ENCODE assay signal across 13 mouse cellular contexts in the genomic region with DNA sequence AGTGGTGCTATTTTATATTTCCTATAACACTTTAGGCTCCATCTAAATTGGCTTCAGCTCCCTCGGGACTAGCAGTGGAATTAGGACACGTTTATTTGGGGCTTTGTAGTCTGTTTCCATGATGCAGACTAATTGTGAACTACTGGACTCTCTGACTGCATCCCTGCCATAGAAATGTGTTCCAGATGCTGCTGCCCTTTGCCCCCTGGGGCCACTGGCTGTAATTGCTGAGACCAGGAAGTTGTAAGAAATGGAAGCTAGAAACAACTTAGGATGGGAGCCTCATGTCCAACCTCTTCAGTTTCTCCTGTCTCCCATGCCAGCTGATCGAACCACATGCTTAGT. TPM values are rescaled to one million over a fixed set of nuclear protein-coding genes. Genes with fewer than 3 reads are reported as not detected.
DNase-seq lines count a peak whose midpoint lies in the region; ATAC-seq and TF ChIP-seq lines count a peak whose summit lies in the region.
"Had no signal": no experiment of that assay in that cellular context is flagged by ENCODE, and none has a peak within 500 bp of the region (broad histone marks: within the 10 kb centered on the region; RNA-seq: fewer than 3 reads in every experiment).

No protein-coding gene starts in this region.

- H3K4me3 ChIP-seq in liver, adult 2 months (ENCODE audit: insufficient read depth, low read depth, low read length) = no peak overlapping the region
- H3K4me3 ChIP-seq in liver, postnatal 0 days (ENCODE audit: low read depth, low read length) = no peak overlapping the region
- no peak overlapping the region for H3K4me3 ChIP-seq in embryonic facial prominence, embryonic 10.5 days
- H3K4me3 ChIP-seq in hindbrain, embryonic 16.5 days (ENCODE audit: low read length) = no peak overlapping the region
- H3K4me3 ChIP-seq: heart, adult 2 months; liver, embryonic 15.5 days had no signal

- H3K27ac ChIP-seq in liver, adult 2 months (replicated peaks; ENCODE audit: insufficient read depth, low read depth, low read length) = peak overlapping the region; percentile 64
- H3K27ac ChIP-seq in liver, postnatal 0 days (ENCODE audit: low read depth) = no peak overlapping the region
- no peak overlapping the region; the same call in 1 of the 2 replicates for H3K27ac ChIP-seq in embryonic facial prominence, embryonic 10.5 days (replicated peaks)
- no peak overlapping the region for H3K27ac ChIP-seq in hindbrain, embryonic 16.5 days (ENCODE audit: low read depth, low read length)
- H3K27ac ChIP-seq: heart, adult 2 months had no signal

- no peaks in the 10 kb centered on the region for H3K36me3 ChIP-seq in liver, adult 2 months (ENCODE audit: control insufficient read depth, insufficient read depth, low read length)
- H3K36me3 ChIP-seq in liver, postnatal 0 days (replicated peaks; ENCODE audit: insufficient read depth, low read length) = no peaks in the 10 kb centered on the region
- H3K36me3 ChIP-seq in embryonic facial prominence, embryonic 10.5 days (replicated peaks) = no peaks in the 10 kb centered on the region
- no peaks in the 10 kb centered on the region for H3K36me3 ChIP-seq in hindbrain, embryonic 16.5 days (ENCODE audit: control insufficient read depth, insufficient read depth, low read length)
- H3K36me3 ChIP-seq: liver, embryonic 15.5 days had no signal

- H3K9me3 ChIP-seq in liver, postnatal 0 days (ENCODE audit: low read length) = no peaks in the 10 kb centered on the region
- peaks cover 5% of the 10 kb centered on the region; the same call in 1 of the 2 replicates for H3K9me3 ChIP-seq in embryonic facial prominence, embryonic 10.5 days
- peaks cover 3% of the 10 kb centered on the region; the same call in 1 of the 2 replicates for H3K9me3 ChIP-seq in hindbrain, embryonic 16.5 days (ENCODE audit: control insufficient read depth, low read length)
- H3K9me3 ChIP-seq: liver, embryonic 15.5 days had no signal

- no peak for ATAC-seq in liver, postnatal 0 days
- ATAC-seq in hindbrain, embryonic 16.5 days = no peak

- TF ChIP-seq POLR2A in liver, adult 2 months (IDR thresholded peaks at IDR 0.05; ENCODE audit: extremely low read depth, insufficient read depth, low read length) = no peak

- H3K9ac ChIP-seq in liver, adult 2 months (ENCODE audit: low read depth, low read length) = no peak overlapping the region
- no peak overlapping the region for H3K9ac ChIP-seq in liver, postnatal 0 days (replicated peaks)
- no peak overlapping the region for H3K9ac ChIP-seq in hindbrain, embryonic 16.5 days (ENCODE audit: low read depth, low read length)
- H3K9ac ChIP-seq: liver, embryonic 15.5 days had no signal

- H3K4me1 ChIP-seq in liver, adult 2 months (ENCODE audit: control insufficient read depth, insufficient read depth, low read length) = peaks cover 29% of the 10 kb centered on the region
- peaks cover 33% of the 10 kb centered on the region for H3K4me1 ChIP-seq in liver, postnatal 0 days (ENCODE audit: insufficient read depth)
- peaks cover 14% of the 10 kb centered on the region for H3K4me1 ChIP-seq in embryonic facial prominence, embryonic 10.5 days
- no peaks in the 10 kb centered on the region for H3K4me1 ChIP-seq in hindbrain, embryonic 16.5 days (ENCODE audit: control insufficient read depth, insufficient read depth, low read depth, low read length)

- no peaks in the 10 kb centered on the region for H3K27me3 ChIP-seq in liver, adult 2 months (ENCODE audit: control insufficient read depth, insufficient read depth, low read length)
- H3K27me3 ChIP-seq in liver, postnatal 0 days (ENCODE audit: insufficient read depth, low read length) = no peaks in the 10 kb centered on the region
- H3K27me3 ChIP-seq in embryonic facial prominence, embryonic 10.5 days (replicated peaks; ENCODE audit: low read depth, poor library complexity, severe bottlenecking) = no peaks in the 10 kb centered on the region
- no peaks in the 10 kb centered on the region for H3K27me3 ChIP-seq in hindbrain, embryonic 16.5 days (replicated peaks; ENCODE audit: control insufficient read depth, insufficient read depth, low read length)
- H3K27me3 ChIP-seq: liver, embryonic 15.5 days had no signal

- WGBS in liver, adult 2 months = 43% methylated on average over 3 of the region's 3 CpGs
- 80% methylated on average over 3 of the region's 3 CpGs for WGBS in liver, postnatal 0 days (ENCODE audit: insufficient replicate concordance)
- WGBS in embryonic facial prominence, embryonic 10.5 days = 42% methylated on average over 3 of the region's 3 CpGs
- 76% methylated on average over 3 of the region's 3 CpGs for WGBS in hindbrain, embryonic 16.5 days

- TF ChIP-seq EP300 in liver, postnatal 0 days (IDR thresholded peaks at IDR 0.05; ENCODE audit: low read depth) = no peak

- TF ChIP-seq CTCF in liver, adult 2 months (IDR thresholded peaks at IDR 0.05; ENCODE audit: low read depth, low read length) = no peak
- TF ChIP-seq CTCF in liver, postnatal 0 days (IDR thresholded peaks at IDR 0.05; ENCODE audit: low read depth) = no peak

- no peak overlapping the region for H3K4me2 ChIP-seq in liver, postnatal 0 days (ENCODE audit: low read depth, low read length)
- no peak overlapping the region for H3K4me2 ChIP-seq in hindbrain, embryonic 16.5 days (ENCODE audit: low read length)
- H3K4me2 ChIP-seq: liver, embryonic 15.5 days had no signal

- DNase-seq in liver, adult 2 months (ENCODE audit: extremely low read depth, low read depth, low spot score) = peak; percentile 86
- DNase-seq in liver, postnatal 0 days = no peak
- DNase-seq in embryonic facial prominence, embryonic 10.5 days (ENCODE audit: low spot score) = peak; percentile 65
- DNase-seq in kidney, postnatal 14 days = peak; percentile 44
- peak; percentile 5 for DNase-seq in mesoderm, embryonic 11.5 days (ENCODE audit: low read depth, low spot score)
- DNase-seq in retina, postnatal 1 day = no peak
- no peak for DNase-seq in cerebellum, adult 9-10 months
- DNase-seq: adrenal gland, adult 8-10 months; heart, adult 2 months; lung, postnatal 4 days; right cerebral cortex, adult 18-20 months had no signal

- H3K79me2 ChIP-seq in liver, adult 2 months (ENCODE audit: control insufficient read depth, insufficient read depth, low read length) = 0 out of 2 replicates have a peak, but pooled peaks cover 3% of the 10 kb centered on the region

RNA-seq across cellular contexts. Expression of gene Minpp1, which starts 38.9 kb away (rescaled TPM):
- total RNA-seq in liver, adult 2 months (2014; rRNA removed) = 35.3 and 44.6 TPM in 2 replicates
- 46.8 and 53.9 TPM in 2 replicates for polyA plus RNA-seq in liver, adult 2 months (2012; rRNA removed)
- 63.7 and 71.9 TPM in 2 replicates for polyA plus RNA-seq in liver, postnatal 0 days (2015; fragmentation: Nextera tagmentation; extraction: Ambion mirVana)
- 65.7 and 71.6 TPM in 2 replicates for polyA plus RNA-seq in embryonic facial prominence, embryonic 10.5 days (2016; fragmentation: Nextera tagmentation; extraction: Ambion mirVana)
- polyA plus RNA-seq in hindbrain, embryonic 16.5 days (2015; fragmentation: Nextera tagmentation; extraction: Ambion mirVana) = 53.9 and 54.7 TPM in 2 replicates

RNA-seq across cellular contexts. Expression of gene Rpl9-ps6, which starts 58.1 kb away (rescaled TPM):
- total RNA-seq in liver, adult 2 months (2014; rRNA removed) = 23.8 and 24.3 TPM in 2 replicates
- 2.6 and 3.0 TPM in 2 replicates for polyA plus RNA-seq in liver, adult 2 months (2012; rRNA removed)
- 73.3 and 76.3 TPM in 2 replicates for polyA plus RNA-seq in liver, postnatal 0 days (2015; fragmentation: Nextera tagmentation; extraction: Ambion mirVana)
- polyA plus RNA-seq in embryonic facial prominence, embryonic 10.5 days (2016; fragmentation: Nextera tagmentation; extraction: Ambion mirVana) = 69.7 and 70.3 TPM in 2 replicates
- polyA plus RNA-seq in hindbrain, embryonic 16.5 days (2015; fragmentation: Nextera tagmentation; extraction: Ambion mirVana) = 40.2 and 76.1 TPM in 2 replicates

Comparison
In these comparisons a context has a peak if more than half of its experiments do, and no peak if none do; other contexts are left out.
1. DNase-seq: peak in liver, adult 2 months (single experiment), embryonic facial prominence, embryonic 10.5 days (single experiment), kidney, postnatal 14 days (single experiment) and mesoderm, embryonic 11.5 days (single experiment); none in liver, postnatal 0 days (single experiment), retina, postnatal 1 day (single experiment) and cerebellum, adult 9-10 months (single experiment).
2. RNA of gene Rpl9-ps6, which starts 58.1 kb away (polyA plus RNA-seq): 40.2 to 76.1 TPM in hindbrain, embryonic 16.5 days, 73.3 to 76.3 TPM in liver, postnatal 0 days and 69.7 to 70.3 TPM in embryonic facial prominence, embryonic 10.5 days; 2.6 to 3.0 TPM in liver, adult 2 months; every median in the first group is over 10 times any median in the second.